In genomic region chr11:73001029-73001428, GRCm38 (mm10) we compare ENCODE assay signal across 9 mouse cellular contexts. TPM values are rescaled to one million over a fixed set of nuclear protein-coding genes. Genes with fewer than 3 reads are reported as not detected.
DNase-seq lines count a peak whose midpoint lies in the region; ATAC-seq and TF ChIP-seq lines count a peak whose summit lies in the region.
"Had no signal": no experiment of that assay in that cellular context is flagged by ENCODE, and none has a peak within 500 bp of the region (broad histone marks: within the 10 kb centered on the region; RNA-seq: fewer than 3 reads in every experiment).

No protein-coding gene starts in this region.

- peak; percentile 68 for ATAC-seq in stomach, postnatal 0 days (ENCODE audit: low FRiP score, low TSS enrichment)

- no peak overlapping the region for H3K27ac ChIP-seq in heart, embryonic 10.5 days
- H3K27ac ChIP-seq in ES-Bruce4 (ENCODE audit: insufficient read depth, low read length): no peak overlapping the region
- H3K27ac ChIP-seq in stomach, postnatal 0 days (replicated peaks): no peak overlapping the region
- H3K27ac ChIP-seq: limb, embryonic 12.5 days had no signal

- no peaks in the 10 kb centered on the region for H3K36me3 ChIP-seq in heart, embryonic 10.5 days
- no peaks in the 10 kb centered on the region for H3K36me3 ChIP-seq in ES-Bruce4 (ENCODE audit: control insufficient read depth, insufficient read depth, low read length, poor library complexity, severe bottlenecking)
- no peaks in the 10 kb centered on the region for H3K36me3 ChIP-seq in stomach, postnatal 0 days (ENCODE audit: control insufficient read depth, insufficient read depth, low read length)
- H3K36me3 ChIP-seq: limb, embryonic 12.5 days had no signal

- no peak overlapping the region for H3K4me3 ChIP-seq in heart, embryonic 10.5 days
- no peak overlapping the region for H3K4me3 ChIP-seq in ES-Bruce4 (ENCODE audit: low read depth, low read length)
- H3K4me3 ChIP-seq in stomach, postnatal 0 days (ENCODE audit: low read depth, low read length): no peak overlapping the region
- H3K4me3 ChIP-seq: limb, embryonic 12.5 days had no signal

- peak; percentile 97 for TF ChIP-seq CTCF in ES-Bruce4 (IDR thresholded peaks at IDR 0.05; ENCODE audit: low read depth, low read length)
- peak; percentile 98 for TF ChIP-seq CTCF in stomach, postnatal 0 days (IDR thresholded peaks at IDR 0.05; ENCODE audit: low read depth)

- H3K27me3 ChIP-seq in heart, embryonic 10.5 days (ENCODE audit: insufficient read depth, poor library complexity, severe bottlenecking): peaks cover 4% of the 10 kb centered on the region; the same call in 1 of the 2 replicates
- H3K27me3 ChIP-seq in ES-Bruce4 (ENCODE audit: control insufficient read depth, insufficient read depth, low read length, poor library complexity, severe bottlenecking): no peaks in the 10 kb centered on the region
- H3K27me3 ChIP-seq in stomach, postnatal 0 days (ENCODE audit: control insufficient read depth, insufficient read depth, low read length): no peaks in the 10 kb centered on the region
- H3K27me3 ChIP-seq: limb, embryonic 12.5 days had no signal

- no peaks in the 10 kb centered on the region for H3K9me3 ChIP-seq in heart, embryonic 10.5 days
- no peaks in the 10 kb centered on the region for H3K9me3 ChIP-seq in ES-Bruce4 (replicated peaks; ENCODE audit: control insufficient read depth, insufficient read depth, low read length, poor library complexity, severe bottlenecking)
- H3K9me3 ChIP-seq in stomach, postnatal 0 days (ENCODE audit: control insufficient read depth, low read length): no peaks in the 10 kb centered on the region
- H3K9me3 ChIP-seq: limb, embryonic 12.5 days had no signal

- peak; percentile 95 for DNase-seq in heart, adult 11 months
- no peak for DNase-seq in heart, embryonic 10.5 days (ENCODE audit: low spot score)
- DNase-seq in cerebellum, adult 9-10 months: peak; percentile 43
- peak; percentile 77 to 79 for DNase-seq in heart, postnatal 36 days
- DNase-seq in layer of hippocampus, postnatal 36 days: peak; percentile 55 to 70
- peak; percentile 71 for DNase-seq in mesoderm, embryonic 11.5 days (ENCODE audit: low read depth, low spot score)
- DNase-seq in stomach, postnatal 0 days (ENCODE audit: low spot score): peak; percentile 81

- 14% methylated on average over 6 of the region's 6 CpGs for WGBS in heart, embryonic 10.5 days
- WGBS in stomach, postnatal 0 days: 17% methylated on average over 6 of the region's 6 CpGs

- no peak overlapping the region for H3K9ac ChIP-seq in ES-Bruce4 (ENCODE audit: low read depth, poor library complexity, severe bottlenecking)
- H3K9ac ChIP-seq in stomach, postnatal 0 days (ENCODE audit: low read length): no peak overlapping the region
- H3K9ac ChIP-seq: limb, embryonic 12.5 days had no signal

- TF ChIP-seq POLR2A in ES-Bruce4 (IDR thresholded peaks at IDR 0.05; ENCODE audit: insufficient read depth, low read length): no peak

- no peak overlapping the region for H3K4me2 ChIP-seq in stomach, postnatal 0 days (replicated peaks; ENCODE audit: low read depth)
- H3K4me2 ChIP-seq: limb, embryonic 12.5 days had no signal

- TF ChIP-seq EP300 in ES-Bruce4 (IDR thresholded peaks at IDR 0.05; ENCODE audit: insufficient read depth, low read depth, low read length): no peak
- no peak for TF ChIP-seq EP300 in stomach, postnatal 0 days (optimal IDR thresholded peaks at IDR 0.05)

- H3K4me1 ChIP-seq in heart, embryonic 10.5 days: peaks cover 20% of the 10 kb centered on the region
- no peaks in the 10 kb centered on the region for H3K4me1 ChIP-seq in ES-Bruce4 (ENCODE audit: control insufficient read depth, insufficient read depth, low read length)
- H3K4me1 ChIP-seq in stomach, postnatal 0 days (replicated peaks; ENCODE audit: control insufficient read depth, insufficient read depth): no peaks in the 10 kb centered on the region

- intact Hi-C loops in heart, postnatal 36 days (cut with DNase I): loop anchor here (1.0 to 2.0 kb wide), 2 partner anchors 40 to 75 kb away; partner anchors contain the start of gene Atp2a3

RNA-seq across cellular contexts. Expression of gene P2rx1, which starts 2.1 kb away (rescaled TPM):
- polyA plus RNA-seq in heart, embryonic 10.5 days (2016; fragmentation: Nextera tagmentation; extraction: Ambion mirVana): 2.6 and 4.8 TPM in 2 replicates
- not detected in 2 replicates for polyA plus RNA-seq in ES-Bruce4 (2011; ENCODE audit: insufficient read depth, insufficient read length, low read depth, missing spikeins)
- under 1 TPM; 0.33 to 0.38 TPM for total RNA-seq in heart, postnatal 36 days (2021)
- total RNA-seq in layer of hippocampus, postnatal 36 days (2021): under 1 TPM; 0.46 to 0.62 TPM
- polyA plus RNA-seq in stomach, postnatal 0 days (2015; fragmentation: Nextera tagmentation; extraction: Ambion mirVana): 0.97 and 0.98 TPM in 2 replicates

RNA-seq across cellular contexts. Expression of gene Camkk1, which starts 17.8 kb away (rescaled TPM):
- 2.2 and 3.4 TPM in 2 replicates for polyA plus RNA-seq in heart, embryonic 10.5 days (2016; fragmentation: Nextera tagmentation; extraction: Ambion mirVana)
- 3.0 and 3.1 TPM in 2 replicates for polyA plus RNA-seq in ES-Bruce4 (2011; ENCODE audit: insufficient read depth, insufficient read length, low read depth, missing spikeins)
- total RNA-seq in heart, postnatal 36 days (2021): under 1 TPM; 0.84 to 1.00 TPM
- 100 to 1,000 TPM; 157 to 161 TPM for total RNA-seq in layer of hippocampus, postnatal 36 days (2021)
- 6.7 and 7.1 TPM in 2 replicates for polyA plus RNA-seq in stomach, postnatal 0 days (2015; fragmentation: Nextera tagmentation; extraction: Ambion mirVana)

RNA-seq across cellular contexts. Expression of gene Atp2a3, which starts 40.1 kb away (rescaled TPM):
- polyA plus RNA-seq in heart, embryonic 10.5 days (2016; fragmentation: Nextera tagmentation; extraction: Ambion mirVana): 3.4 and 4.1 TPM in 2 replicates
- polyA plus RNA-seq in ES-Bruce4 (2011; ENCODE audit: insufficient read depth, insufficient read length, low read depth, missing spikeins): 3.6 and 3.7 TPM in 2 replicates
- 10 to 100 TPM; 11.1 to 11.9 TPM for total RNA-seq in heart, postnatal 36 days (2021)
- 1 to 10 TPM; 4.3 to 5.7 TPM for total RNA-seq in layer of hippocampus, postnatal 36 days (2021)
- 19.6 and 21.9 TPM in 2 replicates for polyA plus RNA-seq in stomach, postnatal 0 days (2015; fragmentation: Nextera tagmentation; extraction: Ambion mirVana)

RNA-seq across cellular contexts. Expression of gene Ncbp3, which starts 46.6 kb away (rescaled TPM):
- polyA plus RNA-seq in heart, embryonic 10.5 days (2016; fragmentation: Nextera tagmentation; extraction: Ambion mirVana): 11.2 and 11.6 TPM in 2 replicates
- polyA plus RNA-seq in ES-Bruce4 (2011; ENCODE audit: insufficient read depth, insufficient read length, low read depth, missing spikeins): 17.9 TPM in 2 replicates
- total RNA-seq in heart, postnatal 36 days (2021): 1 to 10 TPM; 5.8 to 6.3 TPM
- 10 to 100 TPM; 10.3 to 10.9 TPM for total RNA-seq in layer of hippocampus, postnatal 36 days (2021)
- 4.9 TPM in 2 replicates for polyA plus RNA-seq in stomach, postnatal 0 days (2015; fragmentation: Nextera tagmentation; extraction: Ambion mirVana)
